Mouse (Mus musculus): ENCODE results near the gene Max. TPM values are rescaled to one million over a fixed set of nuclear protein-coding genes. Genes with fewer than 3 reads are reported as not detected.

Gene Max
- total RNA-seq (2015), result 130 and 142 TPM in 2 replicates
- total RNA-seq (2017), result 125 and 175 TPM in 2 replicates

- peak; percentile 83 for ATAC-seq (ENCODE audit: poor library complexity, severe bottlenecking)
Observed at GRCm38 (mm10) chr12:76961932-76962891, at the start of gene Max. Gene Max (minus strand): TSS chr12:76962201.

DNA sequence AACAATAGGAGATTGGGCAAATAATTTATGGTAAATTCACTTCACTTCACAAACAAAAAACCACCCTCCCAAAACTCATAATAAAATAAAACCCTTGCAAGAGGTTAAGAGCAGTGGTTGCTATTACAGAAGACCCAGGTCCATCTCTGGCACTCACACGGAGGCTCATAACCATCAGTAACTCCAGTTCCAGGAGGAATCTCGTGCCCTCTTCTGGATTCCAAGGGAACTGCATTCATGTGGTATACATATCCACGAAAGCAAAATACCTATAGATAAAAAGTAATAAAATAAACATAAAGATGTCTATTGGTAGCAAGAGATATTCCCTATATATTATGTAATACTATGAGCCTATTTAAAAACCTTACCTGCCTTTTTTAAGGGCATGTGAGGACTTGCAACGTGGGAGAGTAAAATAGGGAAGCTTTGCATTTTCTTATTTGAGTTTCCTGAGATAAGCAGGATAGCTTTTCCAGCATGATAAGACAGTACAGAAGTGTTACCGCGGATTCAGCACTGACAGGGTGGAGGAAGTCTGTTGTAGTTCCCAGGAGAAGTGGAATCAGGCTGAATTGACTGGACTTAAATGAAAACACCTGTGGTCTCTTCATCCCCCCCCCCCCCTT, 49.2 kb upstream of the Max start:
- peak; percentile 35; the same call in 1 of the 2 replicates for ATAC-seq (ENCODE audit: poor library complexity, severe bottlenecking)

DNA sequence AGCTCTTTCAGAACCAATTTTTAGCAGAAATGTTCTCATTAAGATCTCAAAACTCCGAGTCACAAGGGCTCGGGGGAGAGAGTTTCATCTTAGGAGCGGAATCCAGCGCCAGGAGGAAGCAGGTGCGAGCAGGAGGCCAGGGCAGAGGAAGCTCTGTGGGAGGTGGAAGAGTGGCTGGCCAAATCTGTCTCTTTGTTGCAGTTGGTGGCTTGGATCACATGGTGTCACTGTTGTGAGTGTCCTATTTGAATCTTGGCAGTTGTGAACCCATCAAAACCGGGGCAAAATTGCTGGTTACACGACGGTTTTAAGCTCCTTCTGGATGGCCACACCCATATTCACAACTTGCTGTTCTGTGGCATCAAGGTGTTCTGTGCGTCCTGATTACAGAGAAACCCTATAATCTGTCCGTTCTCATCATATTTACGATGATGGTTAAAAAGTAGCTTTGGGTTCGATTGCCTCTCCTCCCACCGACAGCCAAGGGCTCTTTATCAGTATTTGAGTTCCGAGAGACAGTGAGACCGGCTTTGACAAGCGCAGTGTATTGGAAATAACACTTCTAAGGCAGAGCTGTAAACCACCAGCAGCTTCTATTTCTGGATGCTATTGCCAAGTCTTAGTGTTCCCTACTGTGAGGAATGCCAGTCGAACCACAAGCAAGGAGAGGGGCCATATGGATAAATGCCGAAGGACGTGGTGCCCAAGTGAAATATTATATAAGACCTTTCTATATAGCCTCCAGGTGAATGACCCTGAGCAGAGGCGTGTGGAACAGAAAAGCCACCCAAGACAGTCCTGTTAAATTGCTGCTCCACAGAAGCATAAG, 47.4 kb upstream of the Max start:
- ATAC-seq (ENCODE audit: poor library complexity, severe bottlenecking), result peak; percentile 75

- ATAC-seq (ENCODE audit: poor library complexity, severe bottlenecking), result no peak
Observed at GRCm38 (mm10) chr12:77004893-77005292, 42.9 kb upstream of the Max start.

- ATAC-seq (ENCODE audit: poor library complexity, severe bottlenecking), result no peak
Observed at GRCm38 (mm10) chr12:77002551-77003228, 40.7 kb upstream of the Max start.

GRCm38 (mm10) chr12:77001312-77001711, 39.3 kb upstream of the Max start:
- ATAC-seq (ENCODE audit: poor library complexity, severe bottlenecking), result no peak

GRCm38 (mm10) chr12:77000705-77001284, 38.8 kb upstream of the Max start:
- ATAC-seq (ENCODE audit: poor library complexity, severe bottlenecking), result no peak

DNA sequence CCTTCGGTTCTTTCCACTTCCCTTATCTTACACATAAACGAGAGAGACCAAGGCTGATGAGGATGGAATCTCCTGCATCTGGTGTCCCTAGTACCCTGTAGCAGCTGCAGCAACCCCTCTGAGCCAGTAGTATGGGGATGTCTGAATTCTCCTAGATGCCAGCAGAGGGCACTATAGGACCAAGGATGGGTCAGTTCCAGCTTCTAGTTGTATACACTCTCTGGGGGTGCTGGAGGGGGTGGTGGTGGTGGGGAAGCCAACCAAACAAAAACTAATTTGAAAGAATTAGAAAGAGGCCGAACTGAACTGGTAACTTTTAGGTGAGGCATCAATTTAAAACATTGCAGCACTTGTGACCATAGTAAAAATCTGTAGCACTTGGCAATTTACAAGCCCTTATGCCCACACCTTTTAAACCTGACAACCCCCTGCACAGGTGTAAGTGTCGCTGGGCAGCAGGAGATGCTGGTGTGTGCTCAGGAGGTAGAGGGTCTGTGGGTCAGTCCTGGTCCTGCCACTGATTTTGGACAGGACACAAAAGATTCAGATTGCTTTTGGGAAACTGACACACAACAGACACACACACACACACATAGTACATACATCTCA, 38.2 kb upstream of the Max start:
- peak; percentile 85 for ATAC-seq (ENCODE audit: poor library complexity, severe bottlenecking)

- ATAC-seq (ENCODE audit: poor library complexity, severe bottlenecking), result no peak
Observed at GRCm38 (mm10) chr12:76994766-76995165, 32.8 kb upstream of the Max start.

DNA sequence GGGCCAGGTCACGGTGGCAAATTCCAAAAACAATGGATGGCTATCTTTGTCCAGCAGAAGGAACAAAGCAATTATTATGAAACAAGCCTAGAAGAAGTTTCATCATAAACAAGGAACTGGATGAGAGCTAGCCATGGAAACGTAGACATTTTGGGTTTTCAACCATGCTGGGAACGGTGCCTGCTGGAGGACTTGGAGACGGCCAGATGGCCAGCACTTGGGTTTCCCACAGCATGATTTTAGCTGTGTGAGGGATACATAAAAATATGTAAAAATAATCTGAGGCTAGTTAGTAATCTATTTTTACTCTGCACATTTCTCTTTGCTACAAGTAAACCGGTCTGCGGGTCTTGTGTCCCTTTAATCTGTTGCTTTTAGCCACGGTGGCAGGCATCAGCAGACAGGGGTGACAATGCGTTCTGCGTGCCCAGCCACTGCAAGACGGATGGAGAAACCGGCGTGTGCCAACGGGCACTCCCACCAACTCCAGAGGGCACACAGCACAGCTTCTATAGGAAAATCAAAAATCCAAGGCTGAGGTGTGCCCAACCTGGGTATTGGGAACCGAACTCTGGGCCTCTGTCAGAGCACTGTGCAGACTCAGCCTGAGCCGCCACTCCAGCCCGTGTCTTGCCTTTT, 31.0 kb upstream of the Max start:
- no peak for ATAC-seq (ENCODE audit: poor library complexity, severe bottlenecking)

DNA sequence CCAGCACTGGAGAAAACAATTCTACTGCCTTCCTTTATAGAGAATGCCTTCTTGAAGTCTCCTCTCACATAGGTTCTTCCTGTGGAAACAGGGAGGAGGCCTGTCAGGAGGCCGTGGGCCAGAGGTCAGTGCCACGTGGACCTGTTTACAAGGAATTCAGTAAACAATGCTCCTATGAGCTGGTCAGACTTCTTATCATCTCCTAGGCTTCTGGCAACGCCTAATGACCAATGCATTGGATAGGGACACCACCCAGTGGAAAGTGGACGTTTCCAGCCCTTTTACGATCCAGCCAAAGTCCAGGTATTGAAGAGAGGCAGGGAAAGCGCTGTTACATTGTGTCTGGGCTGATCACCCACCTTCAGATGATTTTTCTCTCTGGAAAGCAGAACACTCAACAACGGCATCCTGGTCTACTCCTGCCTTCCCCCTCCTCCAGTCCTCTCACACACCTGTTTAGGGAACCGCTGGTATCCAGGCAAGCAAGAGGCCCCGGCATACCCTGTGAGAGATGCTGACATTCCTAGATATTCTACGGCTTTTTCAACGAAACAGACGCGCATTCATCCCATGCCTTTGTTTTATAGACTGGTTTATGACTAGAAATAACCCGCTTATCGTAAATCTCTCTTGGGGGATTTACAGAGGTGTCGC, 20.9 kb upstream of the Max start:
- no peak for ATAC-seq (ENCODE audit: poor library complexity, severe bottlenecking)

GRCm38 (mm10) chr12:76979530-76979929, 17.5 kb upstream of the Max start:
- no peak for ATAC-seq (ENCODE audit: poor library complexity, severe bottlenecking)

DNA sequence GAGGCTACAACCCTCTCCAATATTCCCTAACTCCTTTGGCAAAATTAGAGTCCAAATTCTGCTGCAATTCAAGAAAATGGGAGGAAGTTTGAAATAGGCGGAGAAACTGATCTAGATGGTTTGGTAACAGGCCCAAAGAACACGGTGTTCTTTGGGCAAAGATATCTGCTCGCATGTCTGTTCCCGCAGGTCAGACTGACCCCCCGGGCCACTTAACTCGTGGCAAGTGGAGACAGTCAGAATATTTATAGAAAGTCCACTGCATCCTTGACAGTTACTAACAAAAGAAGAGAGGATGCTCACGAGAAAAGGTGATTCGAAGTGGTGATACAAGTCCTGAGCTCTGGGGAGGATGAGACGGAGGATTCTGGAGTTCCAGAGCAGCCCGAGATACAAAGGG, 10.7 kb upstream of the Max start:
- no peak for ATAC-seq (ENCODE audit: poor library complexity, severe bottlenecking)

DNA sequence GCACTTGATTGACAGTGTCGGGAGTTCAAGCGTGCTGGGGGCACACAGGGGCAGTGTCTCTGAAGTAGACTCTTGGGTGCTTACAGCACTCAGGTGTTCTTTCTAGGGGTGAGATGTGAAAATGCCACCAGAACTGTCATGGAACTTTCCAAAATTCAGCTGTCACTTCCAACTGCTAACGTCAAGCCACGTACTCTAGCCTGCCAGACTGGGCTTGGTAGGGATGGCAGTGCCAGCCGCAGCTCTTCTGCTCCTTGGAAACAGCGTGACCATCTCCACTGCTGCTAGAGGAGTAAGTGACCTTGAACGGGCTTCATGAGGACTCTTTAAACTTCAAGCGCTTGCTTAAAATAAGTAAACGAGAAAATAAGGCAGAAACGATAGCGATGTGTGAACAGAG, 10.2 kb upstream of the Max start:
- no peak for ATAC-seq (ENCODE audit: poor library complexity, severe bottlenecking)

DNA sequence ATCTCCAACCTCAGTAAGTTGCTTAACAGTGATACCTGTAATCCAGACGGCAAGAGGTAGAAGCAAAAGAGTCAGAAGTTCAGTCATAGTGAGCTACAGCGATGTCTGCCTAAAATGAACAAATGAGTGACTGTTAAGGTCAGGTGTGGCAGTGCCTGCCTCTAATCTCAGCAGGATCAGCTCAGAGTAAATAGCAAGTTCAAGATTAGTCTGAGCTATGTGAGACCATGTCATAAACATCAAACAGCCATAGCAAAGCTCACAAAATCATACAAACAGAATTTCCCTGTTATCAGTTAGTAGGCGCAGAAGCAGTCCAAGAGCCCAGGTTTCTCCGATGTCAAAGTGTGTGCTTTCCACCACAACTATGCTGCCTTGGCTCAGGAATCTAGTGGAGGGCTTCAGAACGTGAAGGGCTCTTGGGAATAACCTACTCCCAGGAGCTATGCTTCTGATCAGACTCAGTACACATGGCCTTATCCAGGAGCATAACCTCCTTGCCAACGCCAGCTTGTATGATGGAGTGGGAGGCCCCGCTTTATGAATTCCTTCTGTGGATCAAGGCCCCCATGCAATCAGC, 9.7 kb upstream of the Max start:
- ATAC-seq (ENCODE audit: poor library complexity, severe bottlenecking), result no peak

DNA sequence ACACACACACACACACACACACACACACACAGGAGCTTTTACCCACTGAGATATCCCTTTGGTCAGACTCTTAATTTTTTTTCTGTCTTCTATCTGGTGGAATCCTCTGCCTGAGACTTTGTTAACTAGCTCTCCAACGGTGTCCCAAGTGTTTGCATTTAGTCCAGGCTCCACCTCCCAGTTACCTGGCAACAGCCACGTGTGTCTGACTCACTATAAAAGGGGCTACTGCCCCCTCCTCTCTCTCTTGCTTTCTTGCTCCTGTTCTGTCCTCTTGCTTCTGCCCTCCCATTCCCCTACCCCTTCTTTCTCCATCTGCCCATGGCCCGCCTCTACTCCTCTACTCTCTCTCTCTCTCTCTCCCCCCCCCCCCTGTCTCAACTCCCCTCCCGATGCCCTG, 3.9 kb upstream of the Max start:
- ATAC-seq (ENCODE audit: poor library complexity, severe bottlenecking), result no peak

DNA sequence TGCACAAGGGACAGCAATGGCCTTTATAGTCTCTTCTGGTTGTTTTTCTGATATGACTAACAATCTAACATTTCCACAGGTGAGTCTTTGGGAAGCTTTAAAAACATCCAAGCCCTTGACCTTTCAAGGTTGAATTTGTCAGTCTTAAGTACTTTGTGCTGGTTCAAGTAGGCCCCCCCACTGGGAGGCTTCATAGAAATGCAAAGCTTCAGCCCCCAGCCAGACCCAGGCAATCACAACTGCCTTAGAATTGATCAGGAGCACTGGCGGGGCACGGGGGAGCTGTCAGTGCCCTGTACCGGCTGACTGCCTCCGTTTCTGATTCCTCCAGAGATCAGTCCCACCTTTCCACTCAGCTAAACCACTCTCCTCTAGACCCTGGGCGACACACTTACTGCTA, 3.1 kb upstream of the Max start:
- no peak for ATAC-seq (ENCODE audit: poor library complexity, severe bottlenecking)
